Mouse (Mus musculus) WW6 (cell line): Measurements from ENCODE around the gene Gm884.
"Not testable (repeated sequence)": the region's sequence is repeated elsewhere in the genome, so short reads cannot be mapped to it uniquely, and the experiment has no call there.

Experiments used
- DNase-seq: peaks from one replicate; pipeline ENCODE4 v3.0.0-alpha.2; 2013; ENCODE audit warnings: low read depth, low spot score

The Gm884 gene

GRCm38 (mm10) chr11:103634806-103635205 is 13.9 kb upstream of the Gm884 start:
- no peak for DNase-seq

- no peak for DNase-seq
Measured at GRCm38 (mm10) chr11:103627453-103627852, 6.5 kb upstream of the Gm884 start.

- no peak for DNase-seq
Measured at GRCm38 (mm10) chr11:103610772-103611171, 10.2 kb downstream of the Gm884 start.

DNA sequence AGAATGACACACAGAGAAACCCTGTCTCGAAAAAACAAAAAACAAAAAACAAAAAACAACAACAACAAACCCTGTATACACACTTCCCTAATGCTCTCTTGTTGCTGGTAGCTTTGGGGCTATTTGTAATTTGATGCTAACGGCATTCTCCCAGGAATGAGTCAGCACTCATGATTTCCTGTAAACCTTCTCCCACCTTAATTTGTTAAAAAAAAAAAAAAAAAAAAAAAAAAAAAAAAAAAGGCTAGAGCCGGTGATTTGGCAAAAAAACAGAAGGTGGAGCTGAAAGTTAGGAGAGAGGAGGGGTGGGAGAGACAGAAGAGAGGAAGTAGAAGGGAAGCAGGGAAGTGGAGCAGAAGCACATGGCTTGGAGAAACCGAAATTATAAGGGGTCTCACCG is 14.3 kb downstream of the Gm884 start:
- DNase-seq = no peak

- no peak for DNase-seq
Measured at GRCm38 (mm10) chr11:103578339-103578738, 42.6 kb downstream of the Gm884 start.

GRCm38 (mm10) chr11:103556021-103556420 is 64.9 kb downstream of the Gm884 start:
- DNase-seq = no peak

GRCm38 (mm10) chr11:103534973-103535372 is 86.0 kb downstream of the Gm884 start:
- not testable (repeated sequence) for DNase-seq

DNA sequence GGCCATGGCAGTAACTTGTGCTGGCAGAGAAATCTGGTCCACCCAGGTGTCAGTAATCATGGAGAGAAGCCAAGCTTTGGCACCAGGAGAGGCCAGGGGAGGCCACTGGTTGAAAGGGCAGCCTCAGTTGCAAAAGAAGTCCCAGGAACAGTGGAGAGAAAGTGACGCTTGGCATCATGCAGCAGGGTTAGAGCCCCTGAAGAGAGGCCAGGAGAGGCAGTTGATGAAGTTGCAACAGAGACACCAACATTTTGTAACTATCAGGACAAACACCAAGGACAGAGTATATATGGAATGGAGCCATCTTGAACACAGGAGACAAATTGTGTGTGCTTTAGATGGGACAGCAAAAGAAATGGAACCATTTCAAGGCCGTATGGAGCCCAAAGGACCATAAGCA is 108.8 kb downstream of the Gm884 start:
- no peak for DNase-seq

DNA sequence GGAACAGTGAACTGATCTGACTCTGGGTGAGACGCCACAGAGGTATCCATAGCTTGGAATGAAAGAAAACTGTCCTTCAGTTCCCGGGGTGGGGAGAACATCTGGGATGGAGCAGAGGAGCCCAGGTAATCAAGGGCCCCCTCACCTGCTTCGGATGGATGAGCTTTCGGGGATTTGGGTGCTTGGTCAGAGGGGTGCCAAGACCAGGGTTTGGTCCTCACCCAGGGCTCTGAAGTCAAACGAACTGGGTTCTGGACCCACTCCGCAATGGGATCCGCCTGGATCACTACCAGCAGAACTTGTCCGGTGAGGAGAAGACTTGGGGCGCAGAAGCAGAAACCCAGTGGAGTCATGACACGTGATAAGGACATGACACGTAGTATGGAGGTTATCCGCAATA is 116.4 kb downstream of the Gm884 start, which contains the start of gene Lrrc37a:
Gene Lrrc37a (minus strand): TSS at position 101 of the 400 bp plus-strand sequence.
- DNase-seq = no peak
